Mouse (Mus musculus) hindbrain, embryonic 11.5 days (tissue): ENCODE measurements around the gene Fbxw11. TPM values are rescaled to one million over a fixed set of nuclear protein-coding genes. Genes with fewer than 3 reads are reported as not detected.

Experiments used
- ATAC-seq: fragments of 200-750 bp; cut with Nextera tagmentation; 2 replicates; pipeline ENCODE4 v1.8.0; 2017; ENCODE audit warnings: mild to moderate bottlenecking, moderate TSS enrichment, moderate library complexity; ENCODE audit not compliant: low FRiP score
- DNase-seq: peaks from one replicate; pipeline ENCODE4 v3.0.0-alpha.2; 2015; ENCODE audit warnings: low spot score
- H3K27ac ChIP-seq: fragments of 300-500 bp; sonication (generic); 2 replicates; pipeline ENCODE4 v1.5.1; 2014; ENCODE audit warnings: mild to moderate bottlenecking, low read depth, low read length
- H3K27me3 ChIP-seq: fragments of 300-500 bp; sonication (generic); 2 replicates; pipeline ENCODE4 v1.6.1; 2014; ENCODE audit warnings: mild to moderate bottlenecking, low read length, moderate library complexity, mixed read lengths; ENCODE audit not compliant: control insufficient read depth, insufficient read depth
- H3K36me3 ChIP-seq: fragments of 300-500 bp; sonication (generic); 2 replicates; pipeline ENCODE4 v1.6.1; 2014; ENCODE audit warnings: mild to moderate bottlenecking, low read length, moderate library complexity, mixed read lengths; ENCODE audit not compliant: control insufficient read depth, insufficient read depth
- H3K4me1 ChIP-seq: fragments of 300-500 bp; sonication (generic); replicated peaks from 2 replicates; pipeline ENCODE4 v1.6.1; 2014; ENCODE audit warnings: low read length, mixed read lengths; ENCODE audit not compliant: control insufficient read depth, insufficient read depth
- H3K4me2 ChIP-seq: fragments of 300-500 bp; sonication (generic); replicated peaks from 2 replicates; pipeline ENCODE4 v1.6.1; 2014; ENCODE audit warnings: mild to moderate bottlenecking, low read depth, low read length
- H3K4me3 ChIP-seq: fragments of 300-500 bp; sonication (generic); 2 replicates; pipeline ENCODE4 v1.5.1; 2014; ENCODE audit warnings: low read depth, low read length
- H3K9ac ChIP-seq: fragments of 300-500 bp; sonication (generic); 2 replicates; pipeline ENCODE4 v1.6.1; 2014; ENCODE audit warnings: low read depth, low read length
- H3K9me3 ChIP-seq: fragments of 300-500 bp; sonication (generic); 2 replicates; pipeline ENCODE4 v1.6.1; 2016; ENCODE audit warnings: low read length; ENCODE audit not compliant: control insufficient read depth
- WGBS: fragments of 180-500 bp; shearing (Covaris S2); extraction: QIAGEN DNeasy Blood & Tissue Kit; methylation state at CpG from one replicate; pipeline ENCODE4 v1.1.7; 2014; 5-methylcytosine and 5-hydroxymethylcytosine counted together
- polyA plus RNA-seq: library from polyadenylated mRNA; unstranded; fragments of >200 nt; fragmentation: Nextera tagmentation; extraction: Ambion mirVana; gene quantifications from 2 replicates; pipeline ENCODE4 v1.2.1, GENCODE M21; 2014

The Fbxw11 gene
- polyA plus RNA-seq, 1 experiment from 2014 or later = 82.7 TPM

DNA sequence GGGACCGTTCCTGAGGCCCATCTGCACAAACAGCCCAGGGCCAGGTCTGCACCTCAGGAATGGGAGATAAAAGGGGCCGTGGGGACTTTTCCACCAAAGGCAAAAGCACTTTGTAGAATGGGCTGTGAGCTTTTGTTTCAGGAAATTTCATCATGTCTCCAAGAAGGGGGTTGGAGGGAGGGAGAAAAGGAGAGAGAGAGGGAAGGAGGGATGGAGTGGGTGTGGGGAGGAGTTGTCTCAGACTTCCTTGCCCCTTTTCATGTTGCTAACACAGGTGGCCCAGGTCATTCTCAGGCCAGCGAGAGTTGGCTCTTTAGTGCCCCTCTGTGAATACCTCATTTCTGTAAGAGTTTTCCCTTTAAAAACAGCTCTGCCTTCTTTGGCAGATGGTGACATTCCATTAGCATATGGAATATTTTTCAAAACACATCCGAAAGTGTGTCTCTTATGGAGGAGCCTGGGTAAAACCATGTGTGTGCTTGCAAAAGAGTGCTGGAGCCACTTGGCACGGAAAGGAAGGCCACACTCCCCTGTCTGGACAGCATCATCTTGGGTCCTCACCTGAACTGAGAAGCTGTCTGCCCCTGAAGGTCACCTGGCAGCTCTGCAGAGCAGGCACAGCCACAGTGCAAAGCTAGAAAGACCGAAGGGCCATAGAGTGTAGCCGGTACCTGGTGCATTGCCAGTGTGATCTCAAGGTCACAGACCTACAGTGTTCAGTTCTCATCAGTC lies 109.5 kb downstream of the Fbxw11 start:
- no peaks in the 10 kb centered on the region for H3K4me1 ChIP-seq
- DNase-seq (no peak), ATAC-seq (no peak)
- no peak overlapping the region for H3K4me2 ChIP-seq
- no peak overlapping the region for H3K9ac ChIP-seq
- no peaks in the 10 kb centered on the region for H3K36me3 ChIP-seq
- H3K4me3 ChIP-seq = no peak overlapping the region
- H3K27ac ChIP-seq = no peak overlapping the region
- 78% methylated on average over 7 of the region's 7 CpGs for WGBS
- no peaks in the 10 kb centered on the region for H3K9me3 ChIP-seq
- no peaks in the 10 kb centered on the region for H3K27me3 ChIP-seq

DNA sequence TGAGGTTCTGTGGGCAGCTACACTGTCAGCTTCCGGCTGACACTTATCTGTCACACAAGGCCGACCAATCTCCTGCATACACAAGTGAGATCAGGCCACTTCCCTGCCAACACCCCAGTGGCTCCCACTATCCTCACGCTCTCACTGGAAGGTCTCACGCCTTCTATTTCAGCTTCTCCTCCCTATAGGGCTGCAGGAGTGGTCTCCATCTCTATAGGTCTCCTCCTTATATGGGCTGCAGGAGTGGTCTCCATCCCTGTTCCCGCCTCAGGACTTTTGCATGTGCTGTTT lies 110.0 kb downstream of the Fbxw11 start:
- Histone ChIP-seq H3K4me1 (no peaks in the 10 kb centered on the region), H3K9me3 (no peaks in the 10 kb centered on the region), H3K9ac (no peak overlapping the region), H3K27me3 (no peaks in the 10 kb centered on the region), H3K36me3 (no peaks in the 10 kb centered on the region), H3K4me2 (no peak overlapping the region), H3K4me3 (no peak overlapping the region), H3K27ac (no peak overlapping the region)
- no peak for DNase-seq
- whole genome bisulfite sequencing = 72% methylated on average over 5 of the region's 5 CpGs
- ATAC-seq = no peak

DNA sequence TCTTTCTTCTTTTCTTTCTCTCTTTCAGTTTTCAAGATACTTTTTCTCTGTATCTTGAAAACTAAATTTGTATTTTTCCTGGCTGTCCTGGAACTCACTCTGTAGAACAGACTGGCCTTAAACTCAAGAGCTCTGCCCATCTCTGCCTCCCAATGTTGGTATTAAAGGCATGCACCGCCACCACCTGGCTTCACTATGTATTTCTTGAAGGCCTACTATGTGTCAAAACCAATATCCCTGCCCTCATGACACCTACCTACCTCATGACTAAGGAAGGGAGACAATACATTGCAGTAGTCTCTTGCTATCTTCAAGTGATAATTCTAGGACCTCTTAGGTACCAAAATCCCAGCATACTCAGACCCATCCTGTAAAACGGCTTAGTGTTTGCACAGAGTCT lies 110.8 kb downstream of the Fbxw11 start:
- Histone ChIP-seq H3K4me1 (no peaks in the 10 kb centered on the region), H3K9me3 (no peaks in the 10 kb centered on the region), H3K27ac (no peak overlapping the region), H3K9ac (no peak overlapping the region), H3K36me3 (no peaks in the 10 kb centered on the region), H3K27me3 (no peaks in the 10 kb centered on the region), H3K4me3 (no peak overlapping the region), H3K4me2 (no peak overlapping the region)
- DNase-seq (no peak), ATAC-seq (no peak)
- WGBS = 83% methylated on average over 2 of the region's 2 CpGs

DNA sequence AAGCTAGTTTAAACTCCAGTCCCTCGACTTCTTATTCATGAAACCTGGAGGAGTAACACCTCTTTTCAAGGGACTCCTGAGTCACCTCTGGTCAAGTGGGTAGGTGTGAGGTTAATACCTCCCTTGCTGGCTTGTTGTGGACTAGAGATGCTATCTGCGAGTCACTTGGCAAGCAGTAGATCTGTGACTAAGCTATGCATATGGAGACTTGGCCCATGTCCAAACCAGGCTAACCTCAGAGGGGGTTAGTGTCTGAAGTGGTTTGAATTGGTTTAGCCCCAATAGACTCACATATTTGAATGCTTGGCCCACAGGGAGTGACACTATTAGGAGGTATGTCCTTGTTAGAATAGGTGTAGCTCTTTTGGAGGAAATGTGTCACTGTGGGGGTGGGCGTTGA lies 120.2 kb downstream of the Fbxw11 start:
- Histone ChIP-seq H3K9ac (no peak overlapping the region), H3K9me3 (no peaks in the 10 kb centered on the region), H3K27me3 (no peaks in the 10 kb centered on the region), H3K36me3 (no peaks in the 10 kb centered on the region), H3K4me2 (no peak overlapping the region), H3K27ac (no peak overlapping the region), H3K4me3 (no peak overlapping the region), H3K4me1 (no peaks in the 10 kb centered on the region)
- 86% methylated on average over 3 of the region's 3 CpGs for WGBS
- ATAC-seq (no peak), DNase-seq (no peak)

DNA sequence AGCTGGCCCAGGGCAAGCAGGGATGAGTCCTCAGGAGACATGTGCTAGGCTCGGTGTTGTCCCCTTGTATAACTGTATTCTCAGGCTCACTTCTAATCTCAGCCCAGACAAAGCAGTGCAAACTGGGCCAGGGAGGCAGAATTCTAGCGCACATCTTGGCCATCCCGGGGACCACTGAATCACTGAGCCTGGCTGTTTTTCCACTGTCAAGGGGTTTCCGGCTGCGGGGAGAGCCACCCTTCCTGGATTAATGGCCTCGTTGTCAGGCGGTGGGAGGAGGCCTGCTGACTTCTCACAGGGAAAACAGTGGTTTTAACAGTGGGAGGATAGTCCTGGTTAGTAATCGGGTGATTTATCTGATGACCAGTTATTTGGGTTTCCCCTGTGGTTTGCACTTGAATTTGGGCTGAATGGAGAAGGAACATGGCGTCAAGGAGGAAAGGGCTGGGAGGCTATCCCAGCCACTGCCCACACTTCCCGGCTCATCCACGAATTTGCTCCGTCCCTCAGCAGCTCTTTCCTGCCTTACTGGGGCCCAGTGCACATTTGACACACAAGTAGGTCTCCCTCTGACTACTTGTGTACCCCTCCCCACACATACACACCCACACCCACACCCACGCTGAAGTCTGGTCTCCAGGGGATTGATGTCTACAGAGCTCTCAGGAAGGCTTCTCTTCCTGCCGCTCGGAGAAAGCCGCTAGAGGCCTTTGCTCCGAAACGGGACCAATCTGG lies 125.1 kb downstream of the Fbxw11 start:
- no peak for ATAC-seq
- no peak overlapping the region for H3K4me2 ChIP-seq
- no peaks in the 10 kb centered on the region for H3K36me3 ChIP-seq

DNA sequence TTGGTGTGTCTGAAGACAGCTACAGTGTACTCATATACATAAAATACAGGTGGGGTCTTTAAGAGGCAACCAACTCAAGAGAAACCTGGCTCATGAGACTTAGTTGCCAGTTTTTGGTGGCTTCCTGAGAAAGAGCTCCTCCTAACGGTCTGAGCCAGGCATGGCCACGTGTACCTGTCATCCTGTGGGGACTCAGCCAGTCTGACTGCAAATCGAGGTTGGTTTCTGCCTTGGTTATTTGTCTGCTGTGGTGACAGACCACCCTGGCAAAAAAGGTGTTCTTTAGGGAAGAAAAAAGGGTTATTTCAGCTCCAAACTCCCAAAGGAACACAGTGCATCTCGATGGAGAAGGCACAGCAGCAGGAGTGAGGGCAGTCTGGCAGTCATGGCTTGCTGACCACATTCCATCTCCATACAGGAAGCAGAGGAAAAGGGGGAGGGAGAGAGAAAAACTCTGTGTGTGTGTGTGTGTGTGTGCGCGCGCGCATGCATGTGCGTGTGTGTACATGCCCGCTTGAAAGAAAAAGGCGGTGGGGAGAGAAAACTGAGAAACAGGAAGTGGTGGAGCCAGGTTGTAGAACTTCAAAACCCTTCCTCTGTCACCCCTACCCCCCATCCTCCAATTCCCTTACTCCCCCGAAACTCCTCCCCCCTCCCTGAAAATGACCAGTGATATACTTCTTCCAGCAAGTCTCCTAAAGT lies 126.3 kb downstream of the Fbxw11 start:
- no peak overlapping the region for H3K4me3 ChIP-seq
- H3K36me3 ChIP-seq = no peaks in the 10 kb centered on the region
- WGBS = 85% methylated on average over 12 of the region's 12 CpGs
- DNase-seq = no peak
- H3K4me1 ChIP-seq = no peaks in the 10 kb centered on the region
- no peak for ATAC-seq
- no peak overlapping the region for H3K4me2 ChIP-seq
- no peaks in the 10 kb centered on the region for H3K27me3 ChIP-seq
- H3K9me3 ChIP-seq = no peaks in the 10 kb centered on the region
- H3K9ac ChIP-seq = no peak overlapping the region
- no peak overlapping the region for H3K27ac ChIP-seq

More for the DNA sequence above, 125.1 kb downstream of the Fbxw11 start:
- Histone ChIP-seq H3K9ac (no peak overlapping the region), H3K4me1 (no peaks in the 10 kb centered on the region), H3K27me3 (no peaks in the 10 kb centered on the region), H3K27ac (no peak overlapping the region), H3K9me3 (no peaks in the 10 kb centered on the region), H3K4me3 (no peak overlapping the region)
- no peak for DNase-seq
- WGBS = 78% methylated on average over 18 of the region's 18 CpGs

DNA sequence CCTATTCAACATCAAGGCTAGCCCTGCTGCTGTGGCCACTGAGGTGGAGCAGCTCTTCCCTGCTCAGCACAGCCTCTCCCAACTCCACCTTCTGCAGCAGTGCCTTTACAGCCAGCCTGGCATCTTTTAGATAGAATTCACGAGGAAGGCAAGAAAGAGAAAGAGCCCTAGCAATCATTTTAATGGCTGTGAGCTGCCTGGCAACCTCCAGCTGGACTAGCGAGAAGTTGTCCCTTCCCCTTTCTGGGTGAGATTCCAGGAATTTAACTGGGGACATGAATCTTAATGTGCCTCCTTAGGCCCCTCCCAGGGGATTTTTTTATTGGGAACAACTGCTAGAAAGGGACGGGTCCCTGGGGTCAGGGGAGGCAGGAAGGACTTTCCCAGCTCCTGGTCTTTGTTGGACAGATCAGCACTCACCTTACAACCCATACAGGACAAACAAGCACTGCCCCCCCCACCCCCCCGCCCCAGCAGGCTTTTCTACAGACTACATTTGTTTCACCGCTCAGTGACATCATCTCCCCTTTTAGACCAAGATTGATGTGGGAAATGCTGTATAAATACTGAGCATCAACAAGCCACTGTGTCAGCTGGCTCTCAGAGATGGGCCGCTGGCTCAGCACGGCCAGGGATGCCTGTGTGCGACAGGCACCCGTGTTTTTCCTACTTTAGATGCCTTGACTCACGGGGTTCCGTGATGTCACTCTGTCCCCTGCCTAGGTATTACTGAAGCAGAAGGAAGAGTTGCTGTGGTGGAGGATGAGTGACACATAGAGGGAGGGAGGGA lies 138.4 kb downstream of the Fbxw11 start:
- Histone ChIP-seq H3K4me1 (no peaks in the 10 kb centered on the region), H3K27me3 (no peaks in the 10 kb centered on the region), H3K9ac (no peak overlapping the region), H3K27ac (no peak overlapping the region), H3K4me2 (no peak overlapping the region), H3K36me3 (no peaks in the 10 kb centered on the region), H3K4me3 (no peak overlapping the region), H3K9me3 (no peaks in the 10 kb centered on the region)
- DNase-seq = peak; percentile 8
- 62% methylated on average over 11 of the region's 11 CpGs for WGBS
- ATAC-seq = peak; percentile 40; the same call in 1 of the 2 replicates

DNA sequence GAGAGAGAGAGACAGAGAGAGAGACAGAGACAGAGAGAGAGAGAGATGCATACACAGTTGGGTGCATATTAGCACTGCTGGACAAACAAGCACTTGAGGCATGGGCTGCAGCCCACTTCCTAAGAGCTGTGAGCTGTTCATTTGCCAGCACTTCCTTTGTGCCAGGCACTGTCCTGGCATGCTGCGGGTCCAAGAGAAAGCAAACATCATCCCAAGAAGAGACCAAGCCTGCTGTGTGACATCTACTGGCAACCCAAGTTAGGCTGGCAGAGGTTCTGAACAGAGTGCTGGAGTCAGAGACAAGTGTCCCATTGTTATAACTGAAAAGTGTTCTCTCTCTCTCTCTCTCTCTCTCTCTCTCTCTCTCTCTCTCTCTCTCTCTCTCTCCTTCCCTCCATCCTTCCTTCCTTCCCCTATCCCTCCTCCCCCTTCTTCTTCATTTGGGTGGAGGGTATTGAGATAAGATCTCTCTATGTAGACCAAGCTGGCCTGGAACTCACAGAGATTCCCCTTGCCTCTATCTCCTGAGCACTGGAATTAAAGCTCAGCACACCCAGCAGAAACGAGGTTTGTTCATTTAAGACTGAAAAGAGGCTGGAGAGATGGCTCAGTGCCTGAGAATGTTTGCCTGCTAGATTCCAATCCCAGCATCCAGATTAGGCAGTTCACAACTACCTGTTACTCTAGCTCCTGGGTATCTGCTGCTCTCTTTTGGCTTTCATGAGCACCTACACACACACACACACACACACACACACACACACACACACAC lies 139.3 kb downstream of the Fbxw11 start:
- Histone ChIP-seq H3K27ac (no peak overlapping the region), H3K4me2 (no peak overlapping the region), H3K4me1 (no peaks in the 10 kb centered on the region), H3K9ac (no peak overlapping the region), H3K4me3 (no peak overlapping the region), H3K9me3 (no peaks in the 10 kb centered on the region), H3K27me3 (no peaks in the 10 kb centered on the region), H3K36me3 (no peaks in the 10 kb centered on the region)
- DNase-seq (no peak), ATAC-seq (no peak)
- 64% methylated on average over 2 of the region's 2 CpGs for WGBS
